Mouse (Mus musculus) C2C12 (cell line): Measurements from ENCODE around the gene Strip1.

Source experiments
- CEBPB ChIP-seq: IDR thresholded peaks from one replicate; pipeline ENCODE4 v1.6.1; 2011; ENCODE audit warnings: low read depth, mild to moderate bottlenecking, control low read depth, moderate library complexity
- CTCF ChIP-seq: IDR thresholded peaks from one replicate; pipeline ENCODE4 v1.5.1; 2011; ENCODE audit not compliant: control insufficient read depth, insufficient read depth, insufficient read length
- FOSL1 ChIP-seq: IDR thresholded peaks from one replicate; pipeline ENCODE4 v1.8.0; 2011; ENCODE audit warnings: mild to moderate bottlenecking, low read length; ENCODE audit not compliant: poor library complexity, insufficient read depth, severe bottlenecking
- MYOD1 ChIP-seq: IDR thresholded peaks from one replicate; pipeline ENCODE4 v1.6.1; 2011; ENCODE audit warnings: low read depth; ENCODE audit not compliant: control insufficient read depth, insufficient read length
- MYOG ChIP-seq: IDR thresholded peaks from one replicate; pipeline ENCODE4 v1.6.1; 2011; ENCODE audit not compliant: control insufficient read depth, insufficient read length; ENCODE audit errors: extremely low read depth
- USF1 ChIP-seq: IDR thresholded peaks from one replicate; pipeline ENCODE4 v1.6.1; 2011; ENCODE audit warnings: low read depth, mild to moderate bottlenecking, control low read depth, moderate library complexity

GRCm38 (mm10) chr3:107600127-107600526, 31.4 kb downstream of the Strip1 start:
- TF ChIP-seq CTCF = no peak
- TF ChIP-seq FOSL1 = no peak
- TF ChIP-seq CEBPB = no peak
- no peak for TF ChIP-seq MYOG
- TF ChIP-seq USF1 = no peak
- no peak for TF ChIP-seq MYOD1
